Mouse (Mus musculus) ovary, postnatal 36 days (tissue): Measurements from ENCODE around the gene Sigirr.
A peak's percentile ranks its signal among the peaks of the same experiment; 100 is the strongest.

ENCODE experiments used
- DNase-seq: peaks from one replicate; pipeline ENCODE4 v3.0.0; 2022; ENCODE audit warnings: low spot score, mixed read lengths

The Sigirr gene

GRCm38 (mm10) chr7:141096649-141097056, 3.7 kb downstream of the Sigirr start:
- DNase-seq: peak; percentile 27

GRCm38 (mm10) chr7:141096021-141096420, 4.4 kb downstream of the Sigirr start:
- DNase-seq: no peak

- no peak for DNase-seq
Measured at GRCm38 (mm10) chr7:141094487-141095205, 5.7 kb downstream of the Sigirr start.

GRCm38 (mm10) chr7:141093950-141094349, 6.4 kb downstream of the Sigirr start:
- no peak for DNase-seq

- peak; percentile 86 for DNase-seq
Measured at GRCm38 (mm10) chr7:141092051-141092735, 8.2 kb downstream of the Sigirr start.

GRCm38 (mm10) chr7:141090228-141090627, 10.1 kb downstream of the Sigirr start:
- DNase-seq: no peak

GRCm38 (mm10) chr7:141088473-141088872, 11.9 kb downstream of the Sigirr start:
- no peak for DNase-seq

GRCm38 (mm10) chr7:141087894-141088293, 12.5 kb downstream of the Sigirr start:
- DNase-seq: no peak

- no peak for DNase-seq
Measured at GRCm38 (mm10) chr7:141079481-141080449, 20.6 kb downstream of the Sigirr start.

- no peak for DNase-seq
Measured at GRCm38 (mm10) chr7:141078876-141079275, 21.5 kb downstream of the Sigirr start.

- DNase-seq: no peak
Measured at GRCm38 (mm10) chr7:141077841-141078240, 22.5 kb downstream of the Sigirr start, which contains the start of gene Pkp3. TSS of gene Pkp3 (plus strand) at chr7:141078218.

- no peak for DNase-seq
Measured at GRCm38 (mm10) chr7:141073782-141074181, 26.6 kb downstream of the Sigirr start.

GRCm38 (mm10) chr7:141072017-141072745, 28.2 kb downstream of the Sigirr start:
- no peak for DNase-seq

GRCm38 (mm10) chr7:141070058-141070862, 30.1 kb downstream of the Sigirr start:
- DNase-seq: peak; percentile 59

GRCm38 (mm10) chr7:141068351-141068750, 32.0 kb downstream of the Sigirr start:
- no peak for DNase-seq

- DNase-seq: no peak
Measured at GRCm38 (mm10) chr7:141064576-141064975, 35.8 kb downstream of the Sigirr start.

- DNase-seq: no peak
Measured at GRCm38 (mm10) chr7:141064175-141064574, 36.2 kb downstream of the Sigirr start.

- no peak for DNase-seq
Measured at GRCm38 (mm10) chr7:141063353-141063752, 37.0 kb downstream of the Sigirr start.

GRCm38 (mm10) chr7:141062525-141062924, 37.8 kb downstream of the Sigirr start:
- no peak for DNase-seq

- DNase-seq: no peak
Measured at GRCm38 (mm10) chr7:141061269-141061692, 39.1 kb downstream of the Sigirr start.
